In the genomic region with DNA sequence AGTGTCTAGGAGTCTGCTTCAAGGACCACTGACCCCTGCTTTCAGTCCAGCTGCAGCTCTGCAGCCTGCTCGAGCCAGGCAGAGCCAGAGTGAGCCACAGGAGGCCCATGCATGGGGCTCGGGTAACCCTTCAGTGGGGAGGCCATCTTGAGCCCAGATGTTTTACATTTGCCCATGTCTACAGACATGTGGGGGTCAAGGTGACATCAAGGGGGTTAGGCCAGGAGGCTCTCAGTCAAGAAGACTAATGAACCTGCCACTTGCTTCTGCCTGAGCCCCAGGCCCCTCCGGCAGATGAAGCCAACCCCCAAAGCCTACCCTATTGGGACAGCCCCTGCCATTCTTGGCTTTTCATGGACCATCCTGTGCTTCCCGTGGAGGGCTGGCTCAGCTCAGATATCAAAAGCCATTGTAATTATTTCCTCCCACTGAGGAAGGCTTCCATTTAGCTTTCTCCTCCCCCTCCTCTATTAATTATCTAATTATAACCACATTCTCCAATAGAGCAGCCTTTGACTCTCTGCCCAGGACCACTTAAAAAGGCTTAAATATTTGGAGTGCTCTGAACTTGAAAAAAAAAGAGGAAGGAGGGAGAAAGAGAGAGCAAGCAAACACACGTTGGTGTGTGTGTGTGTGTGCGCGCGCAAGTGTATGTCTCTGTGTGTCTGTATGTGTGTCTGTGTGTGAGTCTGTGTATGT, we compare ENCODE assay signal across 13 mouse cellular contexts. TPM values are rescaled to one million over a fixed set of nuclear protein-coding genes. Genes with fewer than 3 reads are reported as not detected.
A peak's percentile ranks its signal among the peaks of the same experiment; 100 is the strongest.
DNase-seq lines count a peak whose midpoint lies in the region; ATAC-seq and TF ChIP-seq lines count a peak whose summit lies in the region.
"Had no signal": no experiment of that assay in that cellular context is flagged by ENCODE, and none has a peak within 500 bp of the region (broad histone marks: within the 10 kb centered on the region; RNA-seq: fewer than 3 reads in every experiment).

No protein-coding gene starts in this region.

- no peak for ATAC-seq in forebrain, embryonic 16.5 days
- ATAC-seq in lung, embryonic 14.5 days (ENCODE audit: insufficient read depth): peak; percentile 44
- ATAC-seq in limb, embryonic 13.5 days (ENCODE audit: low FRiP score, low read depth): no peak; the same call in 1 of the 2 replicates
- ATAC-seq in megakaryocyte-erythroid progenitor cell, adult 5-6 weeks (replicated peaks; ENCODE audit: low FRiP score, low TSS enrichment, poor library complexity, severe bottlenecking): no peak

- H3K4me3 ChIP-seq in forebrain, embryonic 10.5 days: no peak overlapping the region
- H3K4me3 ChIP-seq in forebrain, embryonic 16.5 days (replicated peaks; ENCODE audit: low read length): no peak overlapping the region
- H3K4me3 ChIP-seq in lung, embryonic 14.5 days (ENCODE audit: low read depth, low read length): no peak overlapping the region
- H3K4me3 ChIP-seq in lung, adult 2 months (replicated peaks; ENCODE audit: extremely low read depth, low read depth, low read length): no peak overlapping the region
- H3K4me3 ChIP-seq in limb, embryonic 13.5 days: no peak overlapping the region
- H3K4me3 ChIP-seq: limb, embryonic 15.5 days; megakaryocyte, embryonic 14.5 days; neural tube, embryonic 13.5 days had no signal

- no peaks in the 10 kb centered on the region for H3K36me3 ChIP-seq in forebrain, embryonic 10.5 days (replicated peaks)
- no peaks in the 10 kb centered on the region for H3K36me3 ChIP-seq in forebrain, embryonic 16.5 days (ENCODE audit: control insufficient read depth, insufficient read depth)
- H3K36me3 ChIP-seq in lung, embryonic 14.5 days (ENCODE audit: insufficient read depth): no peaks in the 10 kb centered on the region; the same call in 1 of the 2 replicates
- peaks cover 37% of the 10 kb centered on the region for H3K36me3 ChIP-seq in limb, embryonic 13.5 days
- H3K36me3 ChIP-seq: neural tube, embryonic 13.5 days had no signal

- TF ChIP-seq CTCF in lung, embryonic 14.5 days (IDR thresholded peaks at IDR 0.05; ENCODE audit: low read depth): no peak
- no peak for TF ChIP-seq CTCF in lung, adult 2 months (IDR thresholded peaks at IDR 0.05; ENCODE audit: insufficient read depth, low read length)

- no peak overlapping the region for H3K9ac ChIP-seq in forebrain, embryonic 16.5 days (replicated peaks; ENCODE audit: low read depth, low read length)
- H3K9ac ChIP-seq in lung, embryonic 14.5 days: no peak overlapping the region
- no peak overlapping the region for H3K9ac ChIP-seq in limb, embryonic 13.5 days
- H3K9ac ChIP-seq: limb, embryonic 15.5 days; neural tube, embryonic 13.5 days had no signal

- no peak overlapping the region for H3K4me2 ChIP-seq in forebrain, embryonic 16.5 days (ENCODE audit: low read length)
- H3K4me2 ChIP-seq in lung, embryonic 14.5 days: no peak overlapping the region
- no peak overlapping the region for H3K4me2 ChIP-seq in limb, embryonic 13.5 days (replicated peaks)
- H3K4me2 ChIP-seq: limb, embryonic 15.5 days; neural tube, embryonic 13.5 days had no signal

- no peaks in the 10 kb centered on the region; the same call in 1 of the 2 replicates for H3K9me3 ChIP-seq in forebrain, embryonic 10.5 days
- no peaks in the 10 kb centered on the region for H3K9me3 ChIP-seq in forebrain, embryonic 16.5 days (ENCODE audit: control insufficient read depth, low read length)
- no peaks in the 10 kb centered on the region for H3K9me3 ChIP-seq in lung, embryonic 14.5 days (ENCODE audit: low read depth, low read length)
- H3K9me3 ChIP-seq in limb, embryonic 13.5 days: 0 out of 2 replicates have a peak, but pooled peaks cover 4% of the 10 kb centered on the region
- H3K9me3 ChIP-seq: limb, embryonic 15.5 days; neural tube, embryonic 13.5 days had no signal

- peaks cover 27% of the 10 kb centered on the region for H3K4me1 ChIP-seq in forebrain, embryonic 10.5 days
- 0 out of 2 replicates have a peak, but pooled peaks cover 4% of the 10 kb centered on the region for H3K4me1 ChIP-seq in forebrain, embryonic 16.5 days (replicated peaks; ENCODE audit: control insufficient read depth, insufficient read depth, low read length)
- H3K4me1 ChIP-seq in lung, embryonic 14.5 days (ENCODE audit: insufficient read depth): peaks cover 3% of the 10 kb centered on the region
- no peaks in the 10 kb centered on the region for H3K4me1 ChIP-seq in lung, adult 2 months (ENCODE audit: control insufficient read depth, insufficient read depth, low read length)
- H3K4me1 ChIP-seq in limb, embryonic 13.5 days: peaks cover 32% of the 10 kb centered on the region
- H3K4me1 ChIP-seq: megakaryocyte, embryonic 14.5 days had no signal

- peak overlapping the region; percentile 31; the same call in 1 of the 2 replicates for H3K27ac ChIP-seq in forebrain, embryonic 10.5 days
- H3K27ac ChIP-seq in forebrain, embryonic 16.5 days (ENCODE audit: low read length): no peak overlapping the region
- H3K27ac ChIP-seq in lung, embryonic 14.5 days (ENCODE audit: low read depth): peak overlapping the region; percentile 2; the same call in 1 of the 2 replicates
- H3K27ac ChIP-seq in limb, embryonic 13.5 days: 0 out of 2 replicates have a peak overlapping the region, but pooled peaks have one; percentile 34
- H3K27ac ChIP-seq: limb, embryonic 15.5 days; neural tube, embryonic 13.5 days had no signal

- DNase-seq in forebrain, embryonic 10.5 days (ENCODE audit: extremely low spot score, low spot score): peak; percentile 41
- peak; percentile 34 for DNase-seq in lung, embryonic 14.5 days
- DNase-seq in lung, adult 2 months: no peak
- DNase-seq in yolk sac, embryonic 10.5 days (ENCODE audit: low spot score): no peak
- DNase-seq in adrenal gland, adult (ENCODE audit: inconsistent age in 2 of 2, low spot score in 1 of 2): no peak
- DNase-seq: adrenal gland, postnatal 25 days; cerebellum, adult 2 months had no signal

- 49% methylated on average over 8 of the region's 8 CpGs for WGBS in forebrain, embryonic 10.5 days
- 35% methylated on average over 8 of the region's 8 CpGs for whole genome bisulfite sequencing in forebrain, embryonic 16.5 days
- WGBS in lung, embryonic 14.5 days: 29% methylated on average over 8 of the region's 8 CpGs
- WGBS in lung, adult 2 months: 46% methylated on average over 8 of the region's 8 CpGs
- WGBS in limb, embryonic 13.5 days: 38% methylated on average over 8 of the region's 8 CpGs

- no peak for TF ChIP-seq POLR2A in lung, adult 2 months (IDR thresholded peaks at IDR 0.05; ENCODE audit: borderline replicate concordance, extremely low read depth, low read depth, low read length)

- H3K27me3 ChIP-seq in forebrain, embryonic 10.5 days (ENCODE audit: poor library complexity, severe bottlenecking): peaks cover 32% of the 10 kb centered on the region
- H3K27me3 ChIP-seq in forebrain, embryonic 16.5 days (replicated peaks; ENCODE audit: control insufficient read depth, insufficient read depth, low read length): no peaks in the 10 kb centered on the region
- no peaks in the 10 kb centered on the region for H3K27me3 ChIP-seq in lung, embryonic 14.5 days (ENCODE audit: insufficient read depth, low read length)
- H3K27me3 ChIP-seq in limb, embryonic 13.5 days: peaks cover 4% of the 10 kb centered on the region; the same call in 1 of the 2 replicates
- H3K27me3 ChIP-seq: limb, embryonic 15.5 days; neural tube, embryonic 13.5 days had no signal

RNA-seq across cellular contexts. Expression of a gene that starts 43.6 kb away (rescaled TPM):
- 9.7 and 10.5 TPM in 2 replicates for polyA plus RNA-seq in forebrain, embryonic 10.5 days (2016; fragmentation: Nextera tagmentation; extraction: Ambion mirVana)
- polyA plus RNA-seq in forebrain, embryonic 16.5 days (2015; fragmentation: Nextera tagmentation; extraction: Ambion mirVana): 0.52 and 0.68 TPM in 2 replicates
- 12.8 and 12.9 TPM in 2 replicates for polyA plus RNA-seq in lung, embryonic 14.5 days (2014; fragmentation: Nextera tagmentation; extraction: Ambion mirVana)
- polyA plus RNA-seq in lung, adult 2 months (2012; rRNA removed): 11.6 and 12.9 TPM in 2 replicates
- polyA plus RNA-seq in limb, embryonic 13.5 days (2015; fragmentation: Nextera tagmentation; extraction: Ambion mirVana): 59.2 and 63.3 TPM in 2 replicates
- total RNA-seq in megakaryocyte-erythroid progenitor cell, adult 5-6 weeks (2014; fragmentation: Nextera tagmentation): not detected in 2 replicates
- not detected in 2 replicates for total RNA-seq in megakaryocyte-erythroid progenitor cell, adult 5-6 weeks (2017)

Comparison
In these comparisons a context has a peak if more than half of its experiments do, and no peak if none do; other contexts are left out.
1. DNase-seq: peak in forebrain, embryonic 10.5 days (single experiment) and lung, embryonic 14.5 days (single experiment); none in lung, adult 2 months (single experiment), yolk sac, embryonic 10.5 days (single experiment) and adrenal gland, adult (0 of 2).